8 mouse cellular contexts compared by ENCODE assay signal in the genomic region with DNA sequence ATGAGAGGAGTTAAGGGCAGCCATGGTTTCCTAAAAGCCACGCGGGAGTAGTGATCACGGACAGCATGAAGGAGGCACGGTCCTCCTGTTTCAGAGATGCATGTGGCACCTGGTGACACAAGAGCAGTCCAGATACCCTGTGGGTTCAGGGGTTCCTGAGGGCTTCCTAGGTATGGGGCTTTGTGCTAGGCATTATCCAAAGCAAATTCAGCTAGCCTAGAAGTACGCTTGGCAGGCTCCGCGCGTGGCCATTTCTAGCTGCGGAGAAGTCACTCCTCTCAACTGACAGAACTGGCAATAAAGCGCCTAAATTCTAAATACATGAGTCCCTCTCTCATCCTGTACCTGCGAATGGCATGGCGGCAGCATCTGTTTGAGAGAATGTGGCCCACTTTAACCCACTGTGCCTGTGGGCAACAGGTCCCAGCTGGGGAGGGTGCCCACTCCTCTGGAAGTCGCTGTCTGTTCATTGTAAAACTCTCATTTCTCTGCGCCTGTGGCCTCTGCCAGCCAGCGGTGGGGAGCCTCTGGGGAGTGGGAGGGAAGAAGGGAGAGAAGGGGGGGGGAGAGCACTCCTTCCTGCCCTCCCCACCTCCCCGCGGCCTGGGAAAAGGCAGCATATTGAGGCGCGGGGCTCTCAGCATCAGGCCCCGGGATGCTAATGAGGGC. TPM values are rescaled to one million over a fixed set of nuclear protein-coding genes. Genes with fewer than 3 reads are reported as not detected.
A peak's percentile ranks its signal among the peaks of the same experiment; 100 is the strongest.
DNase-seq lines count a peak whose midpoint lies in the region; ATAC-seq and TF ChIP-seq lines count a peak whose summit lies in the region.

No protein-coding gene starts in this region.

- no peak overlapping the region for H3K27ac ChIP-seq in heart, embryonic 15.5 days
- H3K27ac ChIP-seq in forebrain, embryonic 13.5 days = peak overlapping the region; percentile 97
- H3K27ac ChIP-seq in liver, embryonic 14.5 days = no peak overlapping the region

- no peak for ATAC-seq in heart, embryonic 15.5 days (replicated peaks; ENCODE audit: insufficient number of reproducible peaks, insufficient read depth, low FRiP score, low read depth)
- no peak; the same call in 1 of the 2 replicates for ATAC-seq in forebrain, embryonic 13.5 days
- ATAC-seq in liver, embryonic 14.5 days (ENCODE audit: insufficient read depth) = no peak
- no peak for ATAC-seq in inflammation-experienced regulatory T-cells, adult 6 months

- 27% methylated on average over 20 of the region's 20 CpGs for WGBS in heart, embryonic 15.5 days
- WGBS in forebrain, embryonic 13.5 days = 5% methylated on average over 20 of the region's 20 CpGs
- 21% methylated on average over 20 of the region's 20 CpGs for WGBS in liver, embryonic 14.5 days (ENCODE audit: insufficient replicate concordance)

- H3K36me3 ChIP-seq in heart, embryonic 15.5 days = no peaks in the 10 kb centered on the region
- no peaks in the 10 kb centered on the region for H3K36me3 ChIP-seq in E14TG2a.4 (ENCODE audit: insufficient read depth, low read length)
- H3K36me3 ChIP-seq in forebrain, embryonic 13.5 days (ENCODE audit: poor library complexity, severe bottlenecking) = peaks cover 7% of the 10 kb centered on the region
- H3K36me3 ChIP-seq in liver, embryonic 14.5 days (replicated peaks; ENCODE audit: control insufficient read depth, insufficient read depth, low read depth) = no peaks in the 10 kb centered on the region; the same call in 1 of the 2 replicates

- peaks cover 45% of the 10 kb centered on the region for H3K4me1 ChIP-seq in heart, embryonic 15.5 days (replicated peaks)
- H3K4me1 ChIP-seq in E14TG2a.4 (replicated peaks; ENCODE audit: low read depth, low read length) = peaks cover 67% of the 10 kb centered on the region
- peaks cover 73% of the 10 kb centered on the region for H3K4me1 ChIP-seq in forebrain, embryonic 13.5 days
- peaks cover 2 to 6% of the 10 kb centered on the region in 2 experiments for H3K4me1 ChIP-seq in liver, embryonic 14.5 days (replicated peaks; ENCODE audit: control insufficient read depth in 2 of 2, insufficient read depth in 2 of 2, low read length in 1 of 2)

- no peak for TF ChIP-seq CTCF in E14TG2a.4 (conservative IDR thresholded peaks at IDR 0.05; ENCODE audit: low read length)
- TF ChIP-seq CTCF in liver, embryonic 14.5 days (IDR thresholded peaks at IDR 0.05; ENCODE audit: low read depth) = no peak

- peak overlapping the region; percentile 49 for H3K4me3 ChIP-seq in heart, embryonic 15.5 days
- H3K4me3 ChIP-seq in E14TG2a.4 (replicated peaks; ENCODE audit: low read length) = peak overlapping the region; percentile 83
- peak overlapping the region; percentile 91 for H3K4me3 ChIP-seq in forebrain, embryonic 13.5 days
- peak overlapping the region in 1 of 2 experiments; percentile 11; a peak in 2 of 4 replicates for H3K4me3 ChIP-seq in liver, embryonic 14.5 days (ENCODE audit: insufficient read depth in 1 of 2, low read depth in 2 of 2, low read length in 2 of 2)

- H3K9ac ChIP-seq in heart, embryonic 15.5 days = peak overlapping the region; percentile 48; the same call in 1 of the 2 replicates
- H3K9ac ChIP-seq in forebrain, embryonic 13.5 days = peak overlapping the region; percentile 99
- no peak overlapping the region for H3K9ac ChIP-seq in liver, embryonic 14.5 days (replicated peaks)

- DNase-seq in heart, postnatal 25 days (ENCODE audit: low spot score) = no peak
- DNase-seq in liver, embryonic 14.5 days (ENCODE audit: low read depth in 3 of 3, low spot score in 3 of 3) = no peak
- DNase-seq in layer of hippocampus, adult 18-20 months (ENCODE audit: low spot score in 2 of 2) = no peak
- no peak for DNase-seq in c-Kit-positive CD71-positive TER-119-positive erythroid progenitor cells, embryonic 14.5 days (ENCODE audit: low spot score)

- no peaks in the 10 kb centered on the region for H3K9me3 ChIP-seq in heart, embryonic 15.5 days (replicated peaks)
- no peaks in the 10 kb centered on the region for H3K9me3 ChIP-seq in E14TG2a.4 (ENCODE audit: low read length)
- no peaks in the 10 kb centered on the region for H3K9me3 ChIP-seq in forebrain, embryonic 13.5 days (replicated peaks)
- no peaks in the 10 kb centered on the region for H3K9me3 ChIP-seq in liver, embryonic 14.5 days (ENCODE audit: control insufficient read depth, low read length)

- H3K4me2 ChIP-seq in heart, embryonic 15.5 days = peak overlapping the region; percentile 91
- H3K4me2 ChIP-seq in forebrain, embryonic 13.5 days = peak overlapping the region; percentile 87
- peak overlapping the region; percentile 6 for H3K4me2 ChIP-seq in liver, embryonic 14.5 days (ENCODE audit: low read depth)

- TF ChIP-seq EP300 in liver, embryonic 14.5 days (IDR thresholded peaks at IDR 0.05; ENCODE audit: low read depth) = no peak

- peaks cover 80% of the 10 kb centered on the region for H3K27me3 ChIP-seq in heart, embryonic 15.5 days
- peaks cover 82% of the 10 kb centered on the region for H3K27me3 ChIP-seq in E14TG2a.4 (ENCODE audit: insufficient read depth, low read length)
- H3K27me3 ChIP-seq in forebrain, embryonic 13.5 days = peaks cover 6% of the 10 kb centered on the region
- H3K27me3 ChIP-seq in liver, embryonic 14.5 days (ENCODE audit: control insufficient read depth, insufficient read depth, low read length) = peaks cover 77% of the 10 kb centered on the region

- intact Hi-C loops in heart, postnatal 25 days (cut with DNase I) = no loop called here

RNA-seq across cellular contexts. Expression of a gene that starts 0.6 kb away (rescaled TPM):
- 0.49 and 0.77 TPM in 2 replicates for polyA plus RNA-seq in heart, embryonic 15.5 days (2015; fragmentation: Nextera tagmentation; extraction: Ambion mirVana)
- total RNA-seq in heart, postnatal 25 days (2021) = under 1 TPM in 1 of 2 experiments, not detected in 1; 0.28 TPM
- polyA plus RNA-seq in forebrain, embryonic 13.5 days (2015; fragmentation: Nextera tagmentation; extraction: Ambion mirVana) = 243 and 266 TPM in 2 replicates
- polyA plus RNA-seq in liver, embryonic 14.5 days (2012; rRNA removed) = 0.04 and 0.16 TPM in 2 replicates
- polyA plus RNA-seq in liver, embryonic 14.5 days (2014; fragmentation: Nextera tagmentation; extraction: Ambion mirVana) = not detected in 2 replicates
- 10 to 100 TPM; 15.5 to 25.8 TPM for total RNA-seq in layer of hippocampus, adult 18-20 months (2021)
- polyA plus RNA-seq in inflammation-experienced regulatory T-cells, adult 6 months (2017; shearing (Covaris generic)) = 1 to 10 TPM in 2 of 3 experiments, not detected in 1; 1.2 to 1.3 TPM

RNA-seq across cellular contexts. Expression of a gene that starts 3.8 kb away (rescaled TPM):
- 36.6 and 44.5 TPM in 2 replicates for polyA plus RNA-seq in heart, embryonic 15.5 days (2015; fragmentation: Nextera tagmentation; extraction: Ambion mirVana)
- 10 to 100 TPM; 45.6 to 46.4 TPM for total RNA-seq in heart, postnatal 25 days (2021)
- polyA plus RNA-seq in forebrain, embryonic 13.5 days (2015; fragmentation: Nextera tagmentation; extraction: Ambion mirVana) = 41.1 and 45.0 TPM in 2 replicates
- polyA plus RNA-seq in liver, embryonic 14.5 days (2012; rRNA removed) = 27.9 and 32.5 TPM in 2 replicates
- 19.5 and 21.6 TPM in 2 replicates for polyA plus RNA-seq in liver, embryonic 14.5 days (2014; fragmentation: Nextera tagmentation; extraction: Ambion mirVana)
- total RNA-seq in layer of hippocampus, adult 18-20 months (2021) = 10 to 100 TPM; 36.0 to 37.7 TPM
- polyA plus RNA-seq in inflammation-experienced regulatory T-cells, adult 6 months (2017; shearing (Covaris generic)) = 10 to 100 TPM; 22.1 to 59.6 (median 49.1) TPM

RNA-seq across cellular contexts. Expression of a gene that starts 31.8 kb away (rescaled TPM):
- polyA plus RNA-seq in heart, embryonic 15.5 days (2015; fragmentation: Nextera tagmentation; extraction: Ambion mirVana) = 0.57 and 1.2 TPM in 2 replicates
- total RNA-seq in heart, postnatal 25 days (2021) = 1 to 10 TPM; 3.8 to 6.7 TPM
- 0.14 and 0.28 TPM in 2 replicates for polyA plus RNA-seq in forebrain, embryonic 13.5 days (2015; fragmentation: Nextera tagmentation; extraction: Ambion mirVana)
- 122 and 308 TPM in 2 replicates for polyA plus RNA-seq in liver, embryonic 14.5 days (2012; rRNA removed)
- polyA plus RNA-seq in liver, embryonic 14.5 days (2014; fragmentation: Nextera tagmentation; extraction: Ambion mirVana) = 37.0 and 38.7 TPM in 2 replicates
- 1 to 10 TPM in 1 of 2 experiments, under 1 TPM in 1; 0.94 to 1.2 TPM for total RNA-seq in layer of hippocampus, adult 18-20 months (2021)
- polyA plus RNA-seq in inflammation-experienced regulatory T-cells, adult 6 months (2017; shearing (Covaris generic)) = 100 to 1,000 TPM in 2 of 3 experiments, 10 to 100 TPM in 1; 10.2 to 157 (median 117) TPM

Comparison
In these comparisons a context has a peak if more than half of its experiments do, and no peak if none do; other contexts are left out.
1. H3K4me2 ChIP-seq: peak in every context shown above with its lines; median percentile 91 in heart, embryonic 15.5 days; 87 in forebrain, embryonic 13.5 days; 6 in liver, embryonic 14.5 days.
2. RNA of a gene that starts 0.6 kb away (polyA plus RNA-seq): 243 to 266 TPM in forebrain, embryonic 13.5 days; 1.2 to 1.3 TPM in inflammation-experienced regulatory T-cells, adult 6 months, 0.49 to 0.77 TPM in heart, embryonic 15.5 days and 0.04 to 0.16 TPM in liver, embryonic 14.5 days; every median in the first group is over 100 times any median in the second.